Mouse (Mus musculus): ENCODE measurements around the gene Zfp513.

Gene Zfp513

DNA sequence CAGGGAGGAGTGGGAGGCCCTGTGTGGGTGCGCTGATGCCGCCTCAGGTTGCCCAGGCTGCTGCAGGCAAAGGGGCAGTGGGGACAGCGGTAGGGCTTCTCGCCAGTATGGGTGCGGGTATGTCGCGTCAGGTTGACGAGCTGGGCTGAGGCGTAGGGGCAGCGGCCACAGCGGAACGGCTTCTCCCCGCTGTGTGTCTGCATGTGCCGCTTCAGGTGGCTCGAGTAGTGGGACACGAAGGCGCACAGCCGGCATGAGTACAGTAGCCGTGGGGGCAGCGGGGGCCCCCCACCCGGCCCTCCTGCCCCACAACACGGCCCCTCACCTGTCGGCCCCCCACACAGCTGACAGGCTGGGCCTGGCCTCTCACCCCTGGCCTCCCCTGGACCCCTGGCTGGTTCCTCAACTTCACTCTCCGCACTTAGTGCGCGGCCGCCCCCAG lies 1.8 kb downstream of the Zfp513 start:
- DNase-seq (ENCODE audit: low spot score in 2 of 2), result no peak

DNA sequence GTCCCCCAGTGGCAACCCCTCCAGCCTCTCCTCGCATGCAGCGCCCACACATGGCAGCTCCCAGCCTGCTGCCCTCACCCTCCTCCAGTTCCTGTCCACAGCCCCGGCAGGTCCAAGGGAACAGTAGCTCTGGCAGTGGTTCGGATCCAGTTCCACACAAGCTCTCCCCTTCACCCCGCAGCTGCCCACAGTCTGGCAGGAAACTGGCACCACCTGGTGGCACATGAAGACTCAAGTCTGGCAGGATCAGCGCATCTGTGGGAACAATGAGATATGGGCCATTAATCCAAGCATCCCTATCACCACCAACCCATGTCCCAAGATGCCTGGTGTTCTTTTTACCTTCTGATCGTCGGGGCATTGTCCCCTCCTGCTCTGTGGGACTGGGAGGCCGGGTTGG lies 2.2 kb downstream of the Zfp513 start:
- no peak for DNase-seq (ENCODE audit: low spot score in 2 of 2)

- no peak for DNase-seq (ENCODE audit: low spot score in 2 of 2)
Measured at GRCm38 (mm10) chr5:31199321-31199892, 2.7 kb downstream of the Zfp513 start.

GRCm38 (mm10) chr5:31198616-31199320 lies 3.3 kb downstream of the Zfp513 start:
- DNase-seq (ENCODE audit: low spot score in 2 of 2), result no peak

GRCm38 (mm10) chr5:31198170-31198569 lies 3.9 kb downstream of the Zfp513 start:
- no peak for DNase-seq (ENCODE audit: low spot score in 2 of 2)

DNA sequence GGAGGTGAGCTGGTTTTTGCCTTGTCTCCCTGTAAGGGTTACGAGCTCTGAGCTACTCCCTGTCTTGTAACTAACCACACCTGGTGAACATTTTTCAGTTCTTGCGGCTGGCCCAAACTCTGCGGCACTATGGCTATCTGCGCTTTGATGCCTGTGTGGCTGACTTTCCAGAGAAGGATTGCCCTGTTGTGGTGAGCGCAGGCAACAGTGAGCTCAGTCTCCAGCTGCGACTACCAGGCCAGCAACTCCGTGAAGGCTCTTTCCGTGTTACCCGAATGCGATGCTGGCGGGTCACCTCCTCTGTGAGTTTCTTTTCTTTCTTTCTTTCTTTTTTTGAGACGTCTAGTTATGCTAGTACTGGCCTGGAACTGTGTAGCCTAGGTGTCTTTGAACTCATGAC lies 5.0 kb downstream of the Zfp513 start:
- DNase-seq (ENCODE audit: low spot score in 2 of 2), result no peak

- no peak for DNase-seq (ENCODE audit: low spot score in 2 of 2)
Measured at GRCm38 (mm10) chr5:31196207-31196606, 5.9 kb downstream of the Zfp513 start.

GRCm38 (mm10) chr5:31195671-31196070 lies 6.4 kb downstream of the Zfp513 start:
- no peak for DNase-seq (ENCODE audit: low spot score in 2 of 2)

- DNase-seq (ENCODE audit: low spot score in 2 of 2), result no peak
Measured at GRCm38 (mm10) chr5:31194486-31195485, 7.3 kb downstream of the Zfp513 start.

- no peak for DNase-seq (ENCODE audit: low spot score in 2 of 2)
Measured at GRCm38 (mm10) chr5:31193631-31194281, 8.3 kb downstream of the Zfp513 start.

DNA sequence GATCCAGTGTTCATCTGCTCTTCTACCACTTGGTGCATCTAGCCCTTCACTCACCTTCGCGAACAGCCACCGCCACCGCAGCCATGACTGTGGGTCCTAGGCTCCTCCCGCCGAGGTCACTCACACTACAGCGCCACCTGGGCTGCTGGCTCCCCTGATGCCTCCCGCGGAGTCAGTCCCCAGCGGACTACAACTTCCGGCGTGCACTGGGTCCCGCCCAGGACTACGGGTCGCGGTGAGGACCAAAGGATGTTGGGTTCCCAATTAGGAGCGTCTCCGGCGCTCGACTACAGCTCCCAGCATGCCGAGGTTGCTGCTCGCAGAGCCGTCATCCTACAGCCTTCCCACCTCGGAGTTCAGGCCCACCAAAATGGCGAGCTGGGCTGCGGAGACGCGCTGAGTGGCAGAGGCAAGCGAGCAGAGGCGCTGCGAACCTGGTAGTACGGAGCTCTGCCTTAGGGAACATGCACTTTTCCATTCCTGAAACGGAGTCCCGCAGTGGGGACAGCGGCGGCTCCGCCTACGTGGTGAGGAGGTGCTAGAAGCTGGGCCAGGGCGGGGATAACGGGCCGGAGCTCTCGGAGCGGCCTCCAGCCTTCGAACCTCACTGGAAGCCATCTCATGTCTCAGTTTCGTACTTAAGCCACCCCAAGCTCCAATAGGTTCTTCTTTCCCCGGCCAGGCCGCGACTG lies 9.0 kb downstream of the Zfp513 start, which contains the start of the genes Snx17 and Eif2b4:
Gene Snx17 (plus strand): TSS at position 289 of the 692 bp plus-strand sequence.
Gene Eif2b4 (minus strand): TSS at position 492 of the 692 bp plus-strand sequence.
- DNase-seq (ENCODE audit: low spot score in 2 of 2), result peak; percentile 98 to 99

DNA sequence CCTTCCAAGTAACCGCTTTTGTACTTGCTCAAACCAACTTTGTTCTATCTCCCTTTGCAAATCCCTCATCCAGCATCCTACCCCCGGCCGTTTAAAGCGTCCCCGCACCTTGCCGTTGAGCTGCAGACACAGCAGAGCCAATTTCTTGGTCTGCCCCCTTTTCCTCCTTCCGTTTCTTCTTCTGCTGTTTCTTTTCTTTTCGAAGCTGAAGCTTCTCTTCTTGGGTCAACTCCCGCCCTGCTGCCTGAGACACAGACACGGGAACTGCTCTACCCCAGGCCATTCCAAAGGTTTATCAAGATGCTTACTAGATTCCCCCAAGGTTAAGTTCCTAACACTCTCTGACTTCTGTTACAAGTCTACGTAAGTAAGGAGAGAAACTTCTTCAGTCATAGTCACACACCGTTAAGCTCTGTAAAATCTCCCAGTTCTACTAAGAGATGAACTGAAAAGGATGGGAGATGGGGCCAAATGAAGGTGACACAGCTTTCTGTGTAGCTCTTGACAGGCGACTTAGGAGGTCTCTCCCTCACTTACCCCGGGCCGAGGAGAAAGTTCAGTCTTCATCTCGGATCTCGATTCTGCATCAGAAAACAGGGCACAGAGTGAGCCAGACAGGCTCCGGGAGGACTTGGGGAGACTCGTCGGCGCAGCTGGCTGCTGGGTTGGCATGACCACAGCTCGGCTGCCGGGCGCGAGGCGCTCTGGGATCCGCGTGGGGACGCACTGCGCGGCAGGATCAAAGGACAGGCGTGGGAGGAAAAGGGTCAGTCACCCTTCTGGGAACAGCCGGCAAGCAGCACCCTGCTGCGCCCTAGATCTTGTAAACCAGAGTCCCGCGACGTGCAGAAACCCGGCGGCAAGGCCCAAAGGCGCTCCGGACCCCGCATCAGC lies 9.8 kb downstream of the Zfp513 start:
- DNase-seq (ENCODE audit: low spot score in 2 of 2), result no peak

DNA sequence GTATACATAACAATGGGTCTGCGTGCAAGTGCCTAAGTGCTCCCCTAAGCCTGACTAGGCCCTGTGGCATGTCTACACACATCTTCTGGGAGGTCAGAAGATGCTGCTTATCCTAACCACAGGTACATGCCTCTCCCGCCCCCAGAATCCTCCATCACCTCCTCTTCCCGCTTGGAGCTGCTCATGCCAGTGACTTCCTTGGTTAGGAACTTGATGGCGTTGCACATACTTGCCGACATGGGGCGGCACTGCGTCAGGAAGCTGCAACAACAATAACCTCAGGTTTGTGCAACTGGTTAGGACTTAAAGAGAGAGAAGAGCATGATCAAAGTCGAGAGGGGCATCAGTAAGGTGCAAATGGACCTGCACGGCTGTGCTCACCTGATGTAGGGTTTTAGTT lies 11.9 kb downstream of the Zfp513 start:
- DNase-seq (ENCODE audit: low spot score in 2 of 2), result no peak

- DNase-seq (ENCODE audit: low spot score in 2 of 2), result no peak
Measured at GRCm38 (mm10) chr5:31188223-31188840, 13.8 kb downstream of the Zfp513 start.

- DNase-seq (ENCODE audit: low spot score in 2 of 2), result no peak
Measured at GRCm38 (mm10) chr5:31183678-31184077, 18.4 kb downstream of the Zfp513 start.

GRCm38 (mm10) chr5:31181183-31181770 lies 20.8 kb downstream of the Zfp513 start:
- DNase-seq (ENCODE audit: low spot score in 2 of 2), result no peak

- DNase-seq (ENCODE audit: low spot score in 2 of 2), result peak; percentile 95 to 97
Measured at GRCm38 (mm10) chr5:31179766-31180630, 22.1 kb downstream of the Zfp513 start, which contains the start of the genes Gm29609 and Gtf3c2. Gene Gm29609, minus strand, starts transcription at chr5:31179911. Gene Gtf3c2, minus strand, starts transcription at chr5:31180144.

GRCm38 (mm10) chr5:31179301-31179765 lies 22.8 kb downstream of the Zfp513 start:
- DNase-seq (ENCODE audit: low spot score in 2 of 2), result no peak

Measured in natural killer cell, adult 2 months (primary cell).